Mouse (Mus musculus) G1E (cell line): ENCODE measurements around the gene Ipo7.

ENCODE experiments used
- CTCF ChIP-seq: IDR thresholded peaks from 2 replicates; pipeline ENCODE4 v1.5.1; 2012; ENCODE audit warnings: low read depth, low read length, inconsistent platforms, mixed read lengths
- GATA1 ChIP-seq: IDR thresholded peaks from 2 replicates; pipeline ENCODE4 v1.6.1; 2012; ENCODE audit warnings: borderline replicate concordance, low read length, inconsistent platforms, mixed read lengths
- POLR2AphosphoS5 ChIP-seq: IDR thresholded peaks from 2 replicates; pipeline ENCODE4 v1.6.1; 2012; ENCODE audit warnings: low read depth, low read length, inconsistent platforms; ENCODE audit not compliant: insufficient replicate concordance

GRCm38 (mm10) chr7:110060669-110061198 lies 42.7 kb downstream of the Ipo7 start:
- TF ChIP-seq CTCF = no peak
- TF ChIP-seq GATA1 = no peak
- no peak; the same call in 1 of the 2 replicates for TF ChIP-seq POLR2AphosphoS5
